Mouse (Mus musculus): ENCODE measurements around the gene Sympk. TPM values are rescaled to one million over a fixed set of nuclear protein-coding genes. Genes with fewer than 3 reads are reported as not detected.

Sympk gene
- total RNA-seq, 2 experiments from 2014 or later, result 126 to 133 TPM

GRCm38 (mm10) chr7:19010581-19010980 is 13.6 kb upstream of the Sympk start:
- DNase-seq (ENCODE audit: extremely low spot score in 1 of 2, low spot score in 2 of 2), result no peak
- no peak for TF ChIP-seq CTCF (IDR thresholded peaks at IDR 0.05)
- Histone ChIP-seq H3K27ac (no peak overlapping the region), H3K4me3 (no peak overlapping the region)
- intact Hi-C loops (cut with DNase I), result no loop called here

- intact Hi-C loops (cut with DNase I), result no loop called here
- no peak for TF ChIP-seq CTCF (IDR thresholded peaks at IDR 0.05)
- Histone ChIP-seq H3K4me3 (peak overlapping the region; percentile 26), H3K27ac (no peak overlapping the region)
- DNase-seq (ENCODE audit: extremely low spot score in 1 of 2, low spot score in 2 of 2), result no peak
These were observed 12.1 kb upstream of the Sympk start for GRCm38 (mm10) chr7:19012025-19012621.

DNA sequence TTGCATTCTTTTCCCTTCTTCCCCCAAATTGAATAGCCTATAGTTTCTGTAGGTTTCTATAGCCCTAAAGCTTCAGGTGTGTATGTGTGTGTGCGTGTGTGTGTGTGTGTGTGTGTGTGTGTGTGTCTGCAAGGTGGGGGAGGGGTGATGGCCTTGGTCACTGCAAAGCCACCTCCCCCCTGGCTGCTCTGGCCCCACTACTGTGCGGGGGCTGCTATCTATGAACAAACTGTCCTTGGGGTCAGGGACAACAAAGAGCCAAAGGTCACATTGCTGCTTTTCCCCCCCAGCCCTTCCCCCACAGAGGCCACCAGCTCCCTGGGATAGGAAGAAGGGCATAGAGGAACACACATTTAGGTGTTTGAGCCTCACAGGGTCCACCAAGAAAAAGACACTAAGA is 11.3 kb upstream of the Sympk start:
- DNase-seq (ENCODE audit: extremely low spot score in 1 of 2, low spot score in 2 of 2), result no peak
- intact Hi-C loops (cut with DNase I), result no loop called here
- no peak for TF ChIP-seq CTCF (IDR thresholded peaks at IDR 0.05)
- Histone ChIP-seq H3K4me3 (no peak overlapping the region), H3K27ac (no peak overlapping the region)

- no peak for TF ChIP-seq CTCF (IDR thresholded peaks at IDR 0.05)
- intact Hi-C loops (cut with DNase I), result no loop called here
- no peak for DNase-seq (ENCODE audit: extremely low spot score in 1 of 2, low spot score in 2 of 2)
- no peak overlapping the region for H3K27ac ChIP-seq
- no peak overlapping the region for H3K4me3 ChIP-seq
These were observed 9.7 kb upstream of the Sympk start for GRCm38 (mm10) chr7:19014452-19014851.

DNA sequence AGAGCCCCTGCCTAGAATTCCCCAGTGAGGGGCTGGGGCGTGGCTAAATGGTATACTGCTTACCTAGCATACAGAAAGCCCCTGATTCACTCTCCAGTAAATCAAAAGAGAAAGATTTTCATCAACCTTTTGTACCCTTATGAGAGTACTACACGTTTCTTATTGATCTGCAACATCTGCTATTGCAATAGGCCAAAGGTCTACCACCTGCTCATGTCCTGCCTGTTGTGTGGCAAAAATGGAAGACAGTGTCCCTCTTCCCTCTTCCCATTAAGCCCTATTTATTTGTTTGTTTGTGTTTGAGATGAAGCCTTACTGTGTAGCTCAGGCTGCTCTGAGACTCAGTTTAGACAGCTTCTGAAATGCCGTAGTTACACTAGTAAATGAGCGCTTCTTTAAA is 8.1 kb upstream of the Sympk start:
- intact Hi-C loops (cut with DNase I), result no loop called here
- Histone ChIP-seq H3K4me3 (no peak overlapping the region), H3K27ac (no peak overlapping the region)
- TF ChIP-seq CTCF (IDR thresholded peaks at IDR 0.05), result no peak
- no peak for DNase-seq (ENCODE audit: extremely low spot score in 1 of 2, low spot score in 2 of 2)

GRCm38 (mm10) chr7:19017909-19018308 is 6.3 kb upstream of the Sympk start:
- TF ChIP-seq CTCF (IDR thresholded peaks at IDR 0.05), result no peak
- DNase-seq (ENCODE audit: extremely low spot score in 1 of 2, low spot score in 2 of 2), result no peak
- no peak overlapping the region for H3K4me3 ChIP-seq
- no peak overlapping the region for H3K27ac ChIP-seq
- intact Hi-C loops (cut with DNase I), result no loop called here

DNA sequence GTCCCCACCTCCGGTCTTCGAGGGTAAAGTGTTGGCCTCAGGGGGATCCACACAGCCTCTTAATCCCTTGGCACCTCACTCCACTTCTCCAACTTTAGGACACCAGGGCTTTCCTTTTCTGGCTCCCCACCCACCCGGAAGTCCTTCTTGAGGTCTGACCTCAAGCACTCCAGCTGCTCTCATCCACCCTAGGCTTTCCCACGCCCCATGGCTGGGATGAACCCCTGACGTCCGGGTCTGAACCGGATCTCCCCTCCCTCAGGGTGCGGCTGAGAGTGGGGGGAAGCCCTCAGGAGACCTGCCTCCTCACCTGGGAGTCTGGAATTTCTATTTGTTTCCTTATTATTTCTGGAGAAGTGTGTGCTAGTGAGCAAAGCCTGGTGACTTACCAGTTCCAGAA is 3.1 kb upstream of the Sympk start:
- intact Hi-C loops (cut with DNase I), result loop anchor here (10.0 kb wide), 1 partner anchor 344 kb away; no protein-coding TSS in a partner anchor
- H3K27ac ChIP-seq, result no peak overlapping the region
- no peak for TF ChIP-seq CTCF (IDR thresholded peaks at IDR 0.05)
- H3K4me3 ChIP-seq, result no peak overlapping the region
- DNase-seq (ENCODE audit: extremely low spot score in 1 of 2, low spot score in 2 of 2), result no peak

GRCm38 (mm10) chr7:19022189-19022958 is 1.8 kb upstream of the Sympk start:
- Histone ChIP-seq H3K27ac (no peak overlapping the region), H3K4me3 (no peak overlapping the region)
- no peak for TF ChIP-seq CTCF (IDR thresholded peaks at IDR 0.05)
- intact Hi-C loops (cut with DNase I), result loop anchor here (2.0 to 10.0 kb wide), 2 partner anchors 16 to 342 kb away; no protein-coding TSS in a partner anchor
- no peak for DNase-seq (ENCODE audit: extremely low spot score in 1 of 2, low spot score in 2 of 2)

- intact Hi-C loops (cut with DNase I), result loop anchor here (2.0 to 10.0 kb wide), 2 partner anchors 17 to 341 kb away; no protein-coding TSS in a partner anchor
- DNase-seq (ENCODE audit: extremely low spot score in 1 of 2, low spot score in 2 of 2), result no peak
These were observed 791 bp upstream of the Sympk start, which contains the start of gene Foxa3 for GRCm38 (mm10) chr7:19023357-19023814. TSS of gene Foxa3 (minus strand) at chr7:19023538.

DNA sequence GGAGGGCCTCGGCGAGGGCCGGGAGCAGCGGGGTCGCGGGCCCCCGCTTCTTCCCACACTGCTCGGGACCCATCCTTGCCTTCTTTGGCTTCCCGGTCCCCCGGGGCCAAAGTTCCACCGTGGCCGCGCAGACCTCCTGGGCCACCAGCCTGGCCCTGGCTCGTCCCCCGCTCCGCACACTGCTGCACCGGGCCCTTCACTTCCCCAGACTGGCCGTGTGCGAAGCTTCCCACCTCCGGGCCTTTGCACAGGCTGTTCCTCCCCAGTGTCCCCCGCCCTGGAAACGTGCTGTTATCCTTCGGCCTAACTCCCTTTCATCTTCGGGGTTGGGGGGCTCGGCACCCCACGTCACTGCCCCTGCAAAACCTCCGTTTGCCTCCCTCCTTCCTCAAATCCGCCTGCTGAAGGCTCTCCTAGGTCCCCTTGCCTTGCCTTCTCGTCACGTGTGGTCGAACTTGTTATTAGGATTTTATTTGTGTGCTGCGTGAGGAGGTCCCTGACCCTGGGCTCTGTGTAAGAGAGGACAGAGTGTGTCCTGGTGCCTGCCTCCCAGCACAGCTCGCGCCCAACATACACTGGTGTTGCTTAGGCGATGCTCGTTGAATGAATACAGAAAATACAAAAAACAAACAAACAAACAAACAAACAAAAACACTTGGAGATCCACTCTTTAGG is 541 bp downstream of the Sympk start:
- peak overlapping the region; percentile 89 for H3K27ac ChIP-seq
- H3K4me3 ChIP-seq, result peak overlapping the region; percentile 91
- no peak for TF ChIP-seq CTCF (IDR thresholded peaks at IDR 0.05)
- DNase-seq (ENCODE audit: extremely low spot score in 1 of 2, low spot score in 2 of 2), result no peak
- intact Hi-C loops (cut with DNase I), result loop anchor here (10.0 kb wide), 1 partner anchor 340 kb away; no protein-coding TSS in a partner anchor

More at GRCm38 (mm10) chr7:19023357-19023814, 791 bp upstream of the Sympk start, which contains the start of gene Foxa3:
- peak; percentile 33 for TF ChIP-seq CTCF (IDR thresholded peaks at IDR 0.05)
- Histone ChIP-seq H3K27ac (peak within 1 kb of the TSS; percentile 89), H3K4me3 (peak within 1 kb of the TSS; percentile 91)

GRCm38 (mm10) chr7:19028067-19028466 is 3.9 kb downstream of the Sympk start:
- no peak for TF ChIP-seq CTCF (IDR thresholded peaks at IDR 0.05)
- intact Hi-C loops (cut with DNase I), result loop anchor here (10.0 kb wide), 1 partner anchor 337 kb away; no protein-coding TSS in a partner anchor
- Histone ChIP-seq H3K27ac (no peak overlapping the region), H3K4me3 (no peak overlapping the region)
- no peak for DNase-seq (ENCODE audit: extremely low spot score in 1 of 2, low spot score in 2 of 2)

All from left cerebral cortex, adult 2 months (tissue).